Mouse (Mus musculus) forelimb bud, embryonic 11.5 days (tissue): ENCODE data around the gene Lrrc36.

ENCODE experiments used
- DNase-seq: peaks from one replicate; pipeline ENCODE4 v3.0.0-alpha.2; 2012; ENCODE audit warnings: low read depth, low spot score

Gene Lrrc36

GRCm38 (mm10) chr8:105413391-105413790 is at the start of gene Lrrc36, which contains the start of gene Kctd19:
Gene Lrrc36 (plus strand): TSS chr8:105413571.
Gene Kctd19 (minus strand): TSS chr8:105413502.
- peak; percentile 4 for DNase-seq

- no peak for DNase-seq
These were observed 46.3 kb upstream of the Lrrc36 start for GRCm38 (mm10) chr8:105367107-105367506.

DNA sequence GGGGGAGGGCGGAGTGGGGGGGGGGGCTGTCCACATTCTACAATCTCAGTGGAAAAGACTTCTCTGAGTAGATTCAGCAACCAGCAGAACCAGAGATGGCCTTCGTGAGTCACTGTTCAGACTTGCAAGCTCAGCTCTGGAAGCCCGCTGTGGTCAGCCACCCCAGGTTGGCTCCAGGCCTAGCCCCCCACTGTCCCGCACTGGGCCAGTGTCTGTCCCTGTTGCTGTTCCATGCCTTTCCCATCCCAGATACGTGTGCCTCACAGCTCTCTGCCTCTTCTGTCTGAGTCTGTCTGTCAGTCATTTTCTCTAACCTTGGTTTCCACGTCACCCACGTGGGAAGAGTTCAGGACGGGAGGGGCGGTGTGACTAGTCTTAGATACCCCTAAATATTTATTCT is 40.9 kb upstream of the Lrrc36 start:
- no peak for DNase-seq

DNA sequence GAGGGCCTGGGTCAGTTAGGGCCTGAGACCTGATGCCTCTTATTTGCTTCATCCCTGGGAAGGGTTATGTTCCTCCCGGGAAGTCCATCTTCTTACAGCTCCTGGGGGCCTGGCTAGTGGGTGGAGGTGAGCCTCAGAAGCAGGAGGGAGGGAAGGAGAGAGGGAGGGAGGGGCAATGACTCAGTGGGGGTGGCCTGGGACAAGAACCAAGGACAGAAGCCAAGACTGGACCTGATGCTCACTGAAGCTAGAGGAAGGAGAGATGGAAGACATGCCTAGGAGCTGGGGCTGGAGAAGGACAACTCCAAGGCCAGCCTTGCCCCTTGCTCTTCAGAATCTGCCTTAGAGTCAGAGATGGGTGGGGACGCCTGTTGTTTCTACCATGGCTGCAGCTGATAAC is 40.3 kb upstream of the Lrrc36 start, which contains the start of gene Plekhg4:
Gene Plekhg4, plus strand, starts transcription at position 243 of the 400 bp plus-strand sequence.
- no peak for DNase-seq

- peak; percentile 63 for DNase-seq
These were observed 38.8 kb upstream of the Lrrc36 start for GRCm38 (mm10) chr8:105374513-105374966.

DNA sequence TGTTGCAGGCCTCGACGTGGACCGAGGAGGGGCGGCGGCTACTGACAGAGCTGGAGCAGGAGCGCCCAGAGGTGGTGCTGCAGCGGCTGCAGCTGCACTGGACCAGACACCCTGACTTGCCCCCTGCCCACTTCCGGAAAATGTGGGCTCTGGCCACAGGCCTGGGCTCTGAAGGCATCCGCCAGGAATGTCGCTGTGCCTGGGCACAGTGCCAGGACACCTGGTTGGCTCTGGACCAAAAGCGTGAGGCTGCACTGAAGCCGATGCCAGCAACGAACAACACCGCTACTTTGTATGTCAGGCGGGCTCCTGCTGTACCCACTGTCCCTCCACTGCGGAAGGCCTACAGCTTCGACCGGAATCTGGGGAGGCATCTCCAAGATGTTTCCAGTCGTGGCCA is 34.7 kb upstream of the Lrrc36 start:
- DNase-seq: no peak

GRCm38 (mm10) chr8:105380308-105380707 is 33.1 kb upstream of the Lrrc36 start:
- no peak for DNase-seq

- no peak for DNase-seq
These were observed 29.3 kb upstream of the Lrrc36 start for GRCm38 (mm10) chr8:105384070-105384469.

DNA sequence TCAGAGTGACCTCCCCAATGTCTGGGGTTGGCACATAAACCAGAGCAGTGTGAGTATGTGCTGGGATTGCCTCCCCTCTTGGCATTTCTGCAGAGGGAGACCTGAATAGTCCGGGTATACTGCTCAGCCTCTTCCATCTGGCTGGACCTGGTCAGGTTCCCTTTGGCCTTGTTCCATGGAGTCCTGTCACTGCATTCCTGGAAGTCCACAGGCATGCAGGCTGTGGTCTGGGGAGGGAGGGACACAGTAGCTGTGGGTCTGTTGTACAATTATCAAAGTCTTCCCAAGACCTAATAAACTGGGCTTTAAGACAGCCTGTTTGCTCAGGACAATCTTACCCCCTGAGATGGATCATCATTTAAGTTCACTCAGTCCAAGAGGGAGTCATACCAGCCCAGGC is 26.2 kb upstream of the Lrrc36 start:
- DNase-seq: no peak

DNA sequence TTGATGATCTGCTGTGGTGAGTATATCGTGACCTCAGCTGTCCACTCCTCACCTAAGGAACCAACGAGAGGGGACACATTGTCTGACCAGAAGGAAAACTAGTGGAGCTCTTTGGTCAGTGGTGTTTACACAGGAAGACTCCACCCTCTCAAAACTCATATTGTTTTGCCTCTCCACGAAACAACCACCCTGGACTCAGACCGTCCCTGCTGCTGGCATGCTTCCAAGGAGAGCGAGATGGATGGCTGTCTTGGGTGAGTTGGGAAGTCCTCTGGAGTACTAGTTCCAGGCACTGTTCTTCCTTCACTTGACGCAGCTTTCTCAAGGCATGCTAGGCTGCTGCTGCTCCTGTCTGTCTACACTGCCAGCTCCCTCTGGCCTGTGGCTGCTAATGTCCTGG is 24.3 kb upstream of the Lrrc36 start:
- no peak for DNase-seq

- DNase-seq: no peak
These were observed 20.1 kb upstream of the Lrrc36 start for GRCm38 (mm10) chr8:105393089-105393787.

DNA sequence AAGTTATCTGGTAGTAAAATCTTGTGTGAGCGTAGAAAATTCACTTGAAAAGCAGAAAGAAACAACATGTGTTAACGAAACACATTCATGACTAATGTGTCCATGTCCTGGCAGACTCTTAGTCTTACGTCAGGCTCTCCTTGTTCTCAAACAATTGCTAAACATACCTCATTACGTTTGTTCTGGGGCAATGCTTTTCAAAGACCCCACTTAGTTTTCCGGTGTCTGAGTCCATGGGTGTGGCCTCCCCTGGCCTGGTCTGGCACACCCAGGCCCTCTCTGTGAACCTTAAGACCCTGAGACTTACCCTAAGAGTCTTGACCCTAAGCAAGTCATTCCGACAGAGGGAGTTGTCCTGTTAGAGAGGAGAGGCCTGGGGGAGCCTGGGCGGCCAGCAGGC is 19.5 kb upstream of the Lrrc36 start:
- no peak for DNase-seq

DNA sequence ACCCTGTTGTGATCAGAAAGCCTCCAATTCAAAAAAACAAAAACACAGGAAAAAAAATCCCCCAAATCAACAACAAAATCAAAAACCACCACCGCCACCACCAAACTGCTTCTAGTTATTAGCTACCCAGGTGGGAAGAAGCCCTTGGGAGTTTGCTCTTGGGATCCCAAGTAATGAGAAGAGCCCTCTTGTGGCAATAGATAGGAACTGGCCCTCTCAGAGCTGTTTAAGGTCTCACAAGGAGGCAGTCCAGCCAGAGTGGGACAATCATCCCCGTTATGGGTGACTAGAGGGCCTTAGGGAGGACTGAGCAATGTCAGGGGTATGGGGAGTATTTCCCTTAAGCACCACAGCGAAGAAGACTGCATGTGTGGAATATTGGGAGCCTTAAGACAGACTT is 15.6 kb upstream of the Lrrc36 start:
- DNase-seq: peak; percentile 30

DNA sequence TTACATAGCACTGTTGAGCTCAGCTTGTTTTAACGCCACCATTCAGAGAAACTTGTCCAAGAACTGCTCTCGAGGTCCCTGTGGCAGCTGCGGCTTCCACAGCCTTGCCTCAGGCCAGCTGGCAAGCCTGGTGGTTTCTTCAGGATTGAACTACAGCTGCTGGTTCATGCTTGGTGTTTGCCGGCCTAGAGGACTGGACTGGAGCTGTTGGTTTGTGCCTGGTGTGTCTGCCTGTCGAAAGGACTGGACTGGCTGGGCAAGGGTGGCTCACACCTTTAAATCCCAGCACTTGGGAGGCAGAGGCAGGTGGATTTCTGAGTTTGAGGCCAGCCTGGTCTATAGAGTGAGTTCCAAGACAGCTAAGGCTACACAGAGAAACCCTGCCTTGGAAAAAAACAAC is 13.4 kb upstream of the Lrrc36 start:
- DNase-seq: no peak

DNA sequence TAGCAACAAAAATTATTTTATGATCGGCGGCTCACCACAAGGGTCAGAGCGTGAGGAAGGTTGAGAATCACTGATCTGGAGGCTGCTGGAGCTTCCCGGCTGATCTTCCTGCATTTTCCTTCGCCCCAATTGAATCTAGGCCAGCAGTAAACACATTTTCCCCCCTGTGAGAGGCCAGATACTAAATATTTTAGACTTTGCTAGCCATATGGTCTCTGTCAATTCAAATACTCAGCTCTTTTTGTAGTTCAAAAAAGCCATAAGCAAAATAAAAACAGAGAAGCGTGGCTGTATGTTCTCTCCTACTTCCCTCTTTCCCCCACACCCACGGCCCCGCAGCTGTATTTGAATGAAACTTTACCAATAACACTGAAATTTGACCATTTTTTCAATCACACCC is 9.9 kb upstream of the Lrrc36 start:
- DNase-seq: no peak

DNA sequence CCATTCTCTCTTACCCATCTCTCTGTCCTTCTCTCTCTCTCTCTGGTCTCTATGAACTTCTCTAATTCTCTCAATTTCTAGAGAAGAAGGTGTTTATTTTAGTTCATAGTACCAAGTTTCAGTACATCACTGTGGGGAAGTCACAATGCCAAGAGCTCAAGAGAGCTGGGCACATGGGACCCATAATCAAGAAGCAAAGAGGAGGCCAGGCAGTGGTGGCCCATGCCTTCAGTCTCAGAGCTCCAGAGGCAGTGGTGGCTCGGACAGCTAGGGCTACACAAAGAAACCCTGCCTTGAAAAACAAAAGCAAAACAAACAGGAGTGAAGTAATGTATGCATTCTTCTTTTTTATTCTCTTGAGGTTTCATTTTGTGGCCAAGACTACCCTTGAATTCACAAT is 8.9 kb upstream of the Lrrc36 start:
- no peak for DNase-seq

- DNase-seq: no peak
These were observed 7.0 kb upstream of the Lrrc36 start for GRCm38 (mm10) chr8:105406416-105406815.

- no peak for DNase-seq
These were observed 5.0 kb upstream of the Lrrc36 start for GRCm38 (mm10) chr8:105408331-105408730.

- DNase-seq: no peak
These were observed 3.4 kb upstream of the Lrrc36 start for GRCm38 (mm10) chr8:105409947-105410346.

GRCm38 (mm10) chr8:105418992-105419391 is 5.6 kb downstream of the Lrrc36 start:
- no peak for DNase-seq

DNA sequence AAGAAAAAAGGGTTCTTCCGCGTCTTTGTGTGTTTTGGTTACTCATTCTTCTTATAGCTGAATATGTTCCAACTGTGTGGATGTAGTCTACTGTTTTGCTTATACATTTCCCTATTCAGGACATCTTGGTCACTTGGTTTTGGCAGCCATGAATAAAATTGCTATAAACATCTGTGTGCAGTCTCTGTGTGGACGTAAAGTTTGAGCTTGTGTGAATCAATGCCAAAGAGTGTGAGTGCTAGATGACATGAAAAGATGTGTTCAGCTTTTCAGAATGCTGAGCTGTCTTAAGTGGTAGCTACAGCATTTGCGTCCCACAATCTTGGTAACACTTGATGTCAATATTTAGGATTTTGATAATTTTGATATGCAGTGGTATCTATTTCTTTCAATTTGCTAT is 6.4 kb downstream of the Lrrc36 start:
- DNase-seq: no peak

GRCm38 (mm10) chr8:105422006-105422405 is 8.6 kb downstream of the Lrrc36 start:
- no peak for DNase-seq

GRCm38 (mm10) chr8:105426878-105427277 is 13.5 kb downstream of the Lrrc36 start:
- DNase-seq: no peak
